Mouse (Mus musculus) stomach, embryonic 16.5 days (tissue): ENCODE data around the gene B3galt6. TPM values are rescaled to one million over a fixed set of nuclear protein-coding genes. Genes with fewer than 3 reads are reported as not detected.
A peak's percentile ranks its signal among the peaks of the same experiment; 100 is the strongest.

Experiments used
- ATAC-seq: fragments of 200-750 bp; cut with Nextera tagmentation; 2 replicates; pipeline ENCODE4 v1.8.0; 2017; ENCODE audit warnings: moderate number of reproducible peaks, moderate TSS enrichment; ENCODE audit not compliant: insufficient read depth, low FRiP score
- H3K27ac ChIP-seq: fragments of 300-500 bp; sonication (generic); 2 replicates; pipeline ENCODE4 v1.5.1; 2014; ENCODE audit warnings: low read length
- H3K27me3 ChIP-seq: fragments of 300-500 bp; sonication (generic); 2 replicates; pipeline ENCODE4 v1.6.1; 2014; ENCODE audit warnings: low read length, control low read depth, mixed read lengths; ENCODE audit not compliant: control insufficient read depth, insufficient read depth
- H3K36me3 ChIP-seq: fragments of 300-500 bp; sonication (generic); 2 replicates; pipeline ENCODE4 v1.6.1; 2014; ENCODE audit warnings: low read length; ENCODE audit not compliant: control insufficient read depth, insufficient read depth
- H3K4me1 ChIP-seq: fragments of 300-500 bp; sonication (generic); 2 replicates; pipeline ENCODE4 v1.6.1; 2014; ENCODE audit warnings: low read length, control low read depth, mixed read lengths; ENCODE audit not compliant: control insufficient read depth, insufficient read depth
- H3K4me2 ChIP-seq: fragments of 300-500 bp; sonication (generic); 2 replicates; pipeline ENCODE4 v1.6.1; 2014; ENCODE audit warnings: low read depth, low read length, mixed read lengths
- H3K4me3 ChIP-seq: fragments of 300-500 bp; sonication (generic); replicated peaks from 2 replicates; pipeline ENCODE4 v1.5.1; 2014; ENCODE audit warnings: mild to moderate bottlenecking, low read length
- H3K9ac ChIP-seq: fragments of 300-500 bp; sonication (generic); 2 replicates; pipeline ENCODE4 v1.6.1; 2014; ENCODE audit warnings: low read length
- H3K9me3 ChIP-seq: fragments of 300-500 bp; sonication (generic); replicated peaks from 2 replicates; pipeline ENCODE4 v1.6.1; 2016; ENCODE audit warnings: low read length, control low read depth; ENCODE audit not compliant: control insufficient read depth
- WGBS: fragments of 180-500 bp; shearing (Covaris S2); extraction: QIAGEN DNeasy Blood & Tissue Kit; methylation state at CpG from one replicate; pipeline ENCODE4 v1.1.7; 2014; 5-methylcytosine and 5-hydroxymethylcytosine counted together
- polyA plus RNA-seq: library from polyadenylated mRNA; unstranded; fragments of >200 nt; fragmentation: Nextera tagmentation; extraction: Ambion mirVana; gene quantifications from 2 replicates; pipeline ENCODE4 v1.2.1, GENCODE M21; 2015

Gene B3galt6
- 11.0 and 11.6 TPM in 2 replicates for polyA plus RNA-seq

GRCm38 (mm10) chr4:155992241-155992905, at the start of gene B3galt6, which contains the start of gene Sdf4:
Gene B3galt6 (minus strand): TSS chr4:155992649.
Gene Sdf4 (plus strand): TSS chr4:155992872.
- Histone ChIP-seq H3K36me3 (no peaks in the 10 kb centered on the region; the same call in none of the 2 replicates), H3K27ac (peak within 1 kb of the TSS; percentile 97), H3K4me2 (peak within 1 kb of the TSS; percentile 94), H3K27me3 (no peaks in the 10 kb centered on the region), H3K4me3 (peak within 1 kb of the TSS; percentile 95), H3K4me1 (peaks cover 21% of the 10 kb centered on the region), H3K9ac (peak within 1 kb of the TSS; percentile 94), H3K9me3 (no peaks in the 10 kb centered on the region)
- WGBS, result under 1% methylated on average over 99 of the region's 99 CpGs
- peak; percentile 88 for ATAC-seq

- Histone ChIP-seq H3K9ac (no peak overlapping the region), H3K9me3 (no peaks in the 10 kb centered on the region), H3K27ac (no peak overlapping the region), H3K4me3 (0 out of 2 replicates have a peak overlapping the region, but pooled peaks have one; percentile 14), H3K4me2 (peak overlapping the region; percentile 19; the same call in 1 of the 2 replicates), H3K36me3 (no peaks in the 10 kb centered on the region), H3K27me3 (peaks cover 6% of the 10 kb centered on the region), H3K4me1 (peaks cover 20% of the 10 kb centered on the region)
- WGBS, result 22% methylated on average over 25 of the region's 25 CpGs
- no peak for ATAC-seq
Measured at GRCm38 (mm10) chr4:156034901-156035300, 42.5 kb upstream of the B3galt6 start.

GRCm38 (mm10) chr4:156034301-156034700, 41.9 kb upstream of the B3galt6 start:
- no peak overlapping the region for H3K9ac ChIP-seq
- H3K9me3 ChIP-seq, result no peaks in the 10 kb centered on the region
- H3K4me3 ChIP-seq, result no peak overlapping the region
- ATAC-seq, result no peak
- peaks cover 20% of the 10 kb centered on the region for H3K4me1 ChIP-seq
- H3K4me2 ChIP-seq, result no peak overlapping the region
- H3K36me3 ChIP-seq, result peaks cover 3% of the 10 kb centered on the region; the same call in 1 of the 2 replicates
- H3K27me3 ChIP-seq, result peaks cover 6% of the 10 kb centered on the region
- no peak overlapping the region for H3K27ac ChIP-seq
- WGBS, result 84% methylated on average over 4 of the region's 4 CpGs

- H3K27me3 ChIP-seq, result peaks cover 6% of the 10 kb centered on the region
- no peak overlapping the region for H3K4me2 ChIP-seq
- WGBS, result 43% methylated on average over 6 of the region's 6 CpGs
- no peaks in the 10 kb centered on the region for H3K9me3 ChIP-seq
- H3K9ac ChIP-seq, result no peak overlapping the region
- H3K27ac ChIP-seq, result no peak overlapping the region
- ATAC-seq, result no peak
- H3K36me3 ChIP-seq, result peaks cover 5% of the 10 kb centered on the region; the same call in 1 of the 2 replicates
- H3K4me1 ChIP-seq, result peaks cover 20% of the 10 kb centered on the region
- H3K4me3 ChIP-seq, result no peak overlapping the region
Measured at GRCm38 (mm10) chr4:156033476-156034119, 41.1 kb upstream of the B3galt6 start.

GRCm38 (mm10) chr4:156032856-156033255, 40.4 kb upstream of the B3galt6 start:
- Histone ChIP-seq H3K27ac (peak overlapping the region; percentile 96), H3K27me3 (peaks cover 6% of the 10 kb centered on the region), H3K4me2 (no peak overlapping the region), H3K9me3 (no peaks in the 10 kb centered on the region), H3K9ac (no peak overlapping the region), H3K4me1 (peaks cover 20% of the 10 kb centered on the region), H3K4me3 (no peak overlapping the region), H3K36me3 (peaks cover 5% of the 10 kb centered on the region; the same call in 1 of the 2 replicates)
- ATAC-seq, result no peak
- 73% methylated on average over 4 of the region's 4 CpGs for WGBS

GRCm38 (mm10) chr4:156031593-156032391, 39.3 kb upstream of the B3galt6 start:
- H3K36me3 ChIP-seq, result peaks cover 5% of the 10 kb centered on the region; the same call in 1 of the 2 replicates
- peak overlapping the region; percentile 45 for H3K4me3 ChIP-seq
- peak overlapping the region; percentile 85 for H3K4me2 ChIP-seq
- ATAC-seq, result peak; percentile 90
- H3K9ac ChIP-seq, result peak overlapping the region; percentile 82
- peaks cover 6% of the 10 kb centered on the region for H3K27me3 ChIP-seq
- no peaks in the 10 kb centered on the region for H3K9me3 ChIP-seq
- H3K4me1 ChIP-seq, result peaks cover 20% of the 10 kb centered on the region
- H3K27ac ChIP-seq, result peak overlapping the region; percentile 96
- 1% methylated on average over 24 of the region's 24 CpGs for WGBS

- 3% methylated on average over 7 of the region's 7 CpGs for WGBS
- Histone ChIP-seq H3K4me3 (peak overlapping the region; percentile 45), H3K4me2 (peak overlapping the region; percentile 85), H3K27ac (peak overlapping the region; percentile 96), H3K36me3 (peaks cover 5% of the 10 kb centered on the region; the same call in 1 of the 2 replicates), H3K9ac (peak overlapping the region; percentile 82), H3K27me3 (peaks cover 6% of the 10 kb centered on the region), H3K4me1 (peaks cover 24% of the 10 kb centered on the region), H3K9me3 (no peaks in the 10 kb centered on the region)
- peak; percentile 46 for ATAC-seq
Measured at GRCm38 (mm10) chr4:156031255-156031592, 38.8 kb upstream of the B3galt6 start.

GRCm38 (mm10) chr4:156030651-156031118, 38.2 kb upstream of the B3galt6 start:
- Histone ChIP-seq H3K4me1 (peaks cover 29% of the 10 kb centered on the region), H3K4me3 (peak overlapping the region; percentile 45)

More at GRCm38 (mm10) chr4:156030651-156031118, 38.2 kb upstream of the B3galt6 start:
- H3K27me3 ChIP-seq, result peaks cover 6% of the 10 kb centered on the region
- H3K4me2 ChIP-seq, result peak overlapping the region; percentile 85
- peak overlapping the region; percentile 96; the same call in 1 of the 2 replicates for H3K27ac ChIP-seq
- peaks cover 5% of the 10 kb centered on the region; the same call in 1 of the 2 replicates for H3K36me3 ChIP-seq
- no peak for ATAC-seq
- WGBS, result 43% methylated on average over 9 of the region's 9 CpGs
- no peaks in the 10 kb centered on the region for H3K9me3 ChIP-seq
- H3K9ac ChIP-seq, result peak overlapping the region; percentile 82
